Mouse (Mus musculus) neural tube, embryonic 15.5 days (tissue): Measurements from ENCODE around the gene Exosc7. TPM values are rescaled to one million over a fixed set of nuclear protein-coding genes. Genes with fewer than 3 reads are reported as not detected.
A peak's percentile ranks its signal among the peaks of the same experiment; 100 is the strongest.

Experiments used
- ATAC-seq: fragments of 200-750 bp; cut with Nextera tagmentation; 2 replicates; pipeline ENCODE4 v1.8.0; 2017; ENCODE audit warnings: mild to moderate bottlenecking, moderate TSS enrichment, moderate library complexity; ENCODE audit not compliant: low FRiP score
- H3K27ac ChIP-seq: fragments of 300-500 bp; sonication (generic); replicated peaks from 2 replicates; pipeline ENCODE4 v1.5.1; 2015; ENCODE audit warnings: mild to moderate bottlenecking, inconsistent platforms
- H3K27me3 ChIP-seq: fragments of 300-500 bp; sonication (generic); replicated peaks from 2 replicates; pipeline ENCODE4 v1.6.1; 2015; ENCODE audit warnings: inconsistent platforms
- H3K36me3 ChIP-seq: fragments of 300-500 bp; sonication (generic); 2 replicates; pipeline ENCODE4 v1.6.1; 2015; ENCODE audit warnings: inconsistent platforms
- H3K4me1 ChIP-seq: fragments of 300-500 bp; sonication (generic); 2 replicates; pipeline ENCODE4 v1.6.1; 2015; ENCODE audit warnings: inconsistent platforms
- H3K4me2 ChIP-seq: fragments of 300-500 bp; sonication (generic); 2 replicates; pipeline ENCODE4 v1.6.1; 2015; ENCODE audit warnings: inconsistent platforms, mild to moderate bottlenecking, moderate library complexity
- H3K4me3 ChIP-seq: fragments of 300-500 bp; sonication (generic); replicated peaks from 2 replicates; pipeline ENCODE4 v1.5.1; 2015; ENCODE audit warnings: mild to moderate bottlenecking, inconsistent platforms
- H3K9ac ChIP-seq: fragments of 300-500 bp; sonication (generic); replicated peaks from 2 replicates; pipeline ENCODE4 v1.6.1; 2015; ENCODE audit warnings: mild to moderate bottlenecking, inconsistent platforms
- H3K9me3 ChIP-seq: fragments of 300-500 bp; sonication (generic); replicated peaks from 2 replicates; pipeline ENCODE4 v1.6.1; 2016; ENCODE audit warnings: inconsistent platforms
- WGBS: fragments of 180-500 bp; shearing (Covaris S2); methylation state at CpG from one replicate; pipeline ENCODE4 v1.1.7; 2015; ENCODE audit warnings: mixed read lengths; 5-methylcytosine and 5-hydroxymethylcytosine counted together
- polyA plus RNA-seq: library from polyadenylated mRNA; unstranded; fragments of >200 nt; fragmentation: Nextera tagmentation; extraction: Ambion mirVana; gene quantifications from 2 replicates; pipeline ENCODE4 v1.2.1, GENCODE M21; 2015

The Exosc7 gene
- polyA plus RNA-seq, 1 experiment from 2014 or later = 77.1 TPM

DNA sequence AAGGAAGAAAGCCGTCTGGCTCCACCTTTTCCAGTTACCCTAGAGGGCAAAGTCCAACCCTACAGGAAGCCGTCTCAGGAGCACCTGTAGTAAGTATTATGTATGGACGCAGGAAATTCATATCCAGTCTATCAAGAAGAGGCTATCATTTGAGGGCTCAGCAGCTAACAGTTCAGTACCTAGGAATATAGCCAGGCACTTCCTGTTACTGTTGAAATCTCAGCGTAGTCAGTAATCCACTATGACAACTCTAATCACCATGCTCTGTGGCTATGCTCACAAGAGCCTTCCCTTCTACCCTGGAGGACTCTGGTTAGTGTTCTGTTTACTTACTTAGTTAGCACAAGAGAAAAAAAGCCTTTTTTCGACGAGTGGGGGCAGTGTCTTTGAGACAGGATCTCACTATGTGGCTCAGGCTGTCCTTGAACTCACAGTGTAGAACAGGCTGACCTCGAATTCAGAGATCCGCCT, 1.2 kb upstream of the Exosc7 start:
- no peak for ATAC-seq
- H3K27me3 ChIP-seq = no peaks in the 10 kb centered on the region
- H3K4me3 ChIP-seq = peak overlapping the region; percentile 94
- no peak overlapping the region for H3K27ac ChIP-seq
- H3K4me2 ChIP-seq = peak overlapping the region; percentile 91
- H3K4me1 ChIP-seq = peaks cover 30% of the 10 kb centered on the region
- peak overlapping the region; percentile 96 for H3K9ac ChIP-seq
- WGBS = 68% methylated on average over 8 of the region's 8 CpGs
- H3K36me3 ChIP-seq = peaks cover 14% of the 10 kb centered on the region
- H3K9me3 ChIP-seq = no peaks in the 10 kb centered on the region

DNA sequence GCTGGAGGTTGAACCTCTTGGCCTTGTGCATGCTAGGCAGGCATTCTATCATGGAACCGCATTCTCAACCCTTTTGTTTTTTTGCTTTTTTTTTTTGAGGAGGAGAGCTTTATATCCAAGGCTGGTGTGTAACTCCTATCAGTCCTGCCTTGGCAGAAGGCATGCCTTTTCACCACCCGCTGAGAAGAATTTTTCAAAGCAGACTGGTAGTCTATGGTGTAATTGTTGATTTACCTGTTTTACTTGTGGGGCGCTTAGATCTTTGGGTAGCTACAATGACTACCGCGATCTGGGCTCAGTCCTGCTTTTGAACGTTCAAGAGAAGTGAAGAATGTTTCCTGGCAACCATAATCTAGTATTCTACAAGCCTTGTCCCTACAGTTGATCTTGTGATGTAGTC, 916 bp downstream of the Exosc7 start:
- WGBS = 62% methylated on average over 6 of the region's 6 CpGs

DNA sequence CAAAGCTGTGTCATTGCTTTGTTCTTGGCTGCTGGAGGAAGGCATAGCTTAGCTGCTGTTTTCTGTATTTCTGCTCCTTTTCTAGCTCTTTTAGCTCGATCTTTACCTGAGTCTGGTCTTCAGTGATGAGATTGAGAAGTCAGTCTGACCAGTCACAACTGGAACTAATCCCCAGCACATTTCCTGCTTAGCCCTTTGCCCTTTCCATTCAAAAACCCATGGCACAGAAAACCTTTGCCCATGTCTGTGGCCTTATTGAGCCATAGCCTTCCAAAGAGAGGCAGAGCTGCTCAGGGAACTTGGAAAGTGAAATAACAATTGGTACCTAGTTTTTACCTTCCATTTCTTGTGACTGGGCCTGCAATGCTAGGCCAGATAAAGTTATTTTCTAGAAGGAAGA, 2.6 kb downstream of the Exosc7 start:
- H3K9ac ChIP-seq = no peak overlapping the region
- no peak overlapping the region for H3K27ac ChIP-seq
- no peak overlapping the region for H3K4me3 ChIP-seq
- no peak overlapping the region for H3K4me2 ChIP-seq
- peaks cover 35% of the 10 kb centered on the region for H3K36me3 ChIP-seq
- no peak for ATAC-seq
- H3K27me3 ChIP-seq = no peaks in the 10 kb centered on the region
- 96% methylated on average over 1 of the region's 1 CpGs for WGBS
- no peaks in the 10 kb centered on the region for H3K9me3 ChIP-seq
- H3K4me1 ChIP-seq = peaks cover 26% of the 10 kb centered on the region

More for the DNA sequence above, 916 bp downstream of the Exosc7 start:
- Histone ChIP-seq H3K27me3 (no peaks in the 10 kb centered on the region), H3K4me1 (peaks cover 30% of the 10 kb centered on the region), H3K4me2 (peak overlapping the region; percentile 91), H3K4me3 (peak overlapping the region; percentile 94), H3K36me3 (peaks cover 19% of the 10 kb centered on the region), H3K27ac (peak overlapping the region; percentile 97), H3K9ac (peak overlapping the region; percentile 96), H3K9me3 (no peaks in the 10 kb centered on the region)
- ATAC-seq = no peak

DNA sequence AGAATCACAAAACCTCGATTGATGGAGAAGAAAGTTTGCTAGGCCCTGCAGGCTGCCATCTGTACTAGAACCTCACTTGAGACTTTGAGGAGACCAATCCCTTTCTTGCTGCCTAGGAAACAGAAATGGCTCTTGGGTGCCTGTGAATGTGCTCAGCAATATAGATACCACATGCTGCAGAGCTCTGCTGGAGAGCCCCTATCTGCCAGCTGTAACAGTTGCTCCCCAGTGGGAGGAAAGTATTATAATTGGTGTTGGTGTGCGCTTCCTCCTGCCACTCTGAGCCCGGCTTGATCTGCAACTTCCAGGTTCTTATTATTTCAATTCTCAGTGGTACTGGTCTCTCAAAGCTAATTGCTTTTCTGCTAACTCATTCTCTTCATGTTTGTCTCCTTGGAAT, 10.0 kb downstream of the Exosc7 start:
- Histone ChIP-seq H3K36me3 (peaks cover 62% of the 10 kb centered on the region), H3K27ac (no peak overlapping the region), H3K4me2 (no peak overlapping the region), H3K4me3 (no peak overlapping the region), H3K9me3 (no peaks in the 10 kb centered on the region), H3K9ac (no peak overlapping the region), H3K4me1 (no peaks in the 10 kb centered on the region), H3K27me3 (no peaks in the 10 kb centered on the region)
- WGBS = 81% methylated on average over 3 of the region's 3 CpGs
- no peak for ATAC-seq

DNA sequence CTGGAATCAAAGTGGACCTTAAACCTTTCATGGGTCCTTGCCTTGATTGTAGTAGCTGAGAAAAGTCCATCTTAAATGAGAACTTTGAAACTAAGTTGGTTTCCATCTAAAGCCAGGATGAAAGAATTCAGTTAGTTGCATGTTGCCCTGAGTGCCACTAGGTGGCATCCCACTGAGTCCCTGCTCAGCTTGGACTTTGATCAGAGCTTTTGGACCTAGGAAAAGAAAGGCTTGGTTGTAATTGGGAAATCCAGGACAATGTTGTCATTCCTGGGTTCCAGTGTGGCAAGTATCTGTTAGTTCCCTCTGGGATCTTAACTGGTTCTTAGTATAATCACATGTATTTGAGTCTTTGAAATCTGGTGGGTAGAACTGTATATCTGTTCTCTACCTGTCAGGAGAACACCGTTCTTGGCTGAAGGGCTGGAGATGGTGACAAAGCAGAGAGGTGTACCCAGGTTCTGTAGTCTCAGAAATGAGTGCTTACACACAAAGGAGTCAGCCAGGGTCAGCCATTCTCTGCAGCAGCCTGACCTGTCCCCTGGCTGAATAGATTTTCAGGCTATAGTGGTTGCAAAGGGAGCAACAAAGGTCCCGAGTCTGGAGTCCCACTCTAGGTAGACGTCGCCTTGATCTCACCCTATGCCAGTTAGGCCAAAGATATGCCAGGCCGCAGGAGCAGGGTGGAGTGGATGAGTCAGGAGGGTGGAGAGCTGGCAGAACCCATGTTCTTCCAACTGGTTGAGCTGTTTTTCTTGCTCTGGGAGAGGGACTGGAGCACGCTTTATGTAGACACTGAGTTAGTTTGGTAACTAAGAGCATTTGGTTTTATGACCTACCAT, 10.8 kb downstream of the Exosc7 start:
- Histone ChIP-seq H3K9ac (no peak overlapping the region), H3K27me3 (no peaks in the 10 kb centered on the region), H3K4me2 (no peak overlapping the region), H3K4me3 (no peak overlapping the region), H3K9me3 (no peaks in the 10 kb centered on the region), H3K27ac (no peak overlapping the region), H3K36me3 (peaks cover 64% of the 10 kb centered on the region), H3K4me1 (no peaks in the 10 kb centered on the region)
- WGBS = 91% methylated on average over 6 of the region's 6 CpGs
- no peak for ATAC-seq

DNA sequence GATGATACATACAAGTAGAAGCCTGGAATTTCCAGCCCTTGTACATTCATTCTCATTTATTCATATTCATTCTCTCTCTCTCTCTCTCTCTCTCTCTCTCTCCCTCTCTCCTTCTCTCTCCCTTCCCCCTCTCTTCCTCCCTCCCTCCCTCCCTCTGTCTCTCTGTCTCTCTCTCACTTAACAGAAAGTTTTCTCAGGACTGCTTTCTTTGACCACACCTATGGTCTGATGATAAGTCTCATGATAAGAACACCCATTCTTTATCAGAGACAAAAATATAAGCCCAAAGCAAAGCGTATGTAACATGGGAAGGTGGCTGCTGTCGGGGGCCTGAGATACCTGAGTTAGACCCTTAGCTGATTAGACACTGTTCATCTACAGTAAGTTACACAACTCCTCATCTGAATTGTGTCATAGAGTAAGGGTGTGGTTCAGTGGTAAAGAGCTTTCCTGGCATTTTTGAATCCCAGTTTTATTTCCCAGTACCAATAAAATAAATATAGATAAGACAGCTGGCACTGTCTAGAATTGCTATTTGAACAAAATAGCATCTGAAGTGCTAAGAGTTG, 11.5 kb downstream of the Exosc7 start:
- Histone ChIP-seq H3K9me3 (no peaks in the 10 kb centered on the region), H3K27me3 (no peaks in the 10 kb centered on the region), H3K9ac (no peak overlapping the region), H3K27ac (no peak overlapping the region), H3K4me3 (no peak overlapping the region), H3K4me1 (no peaks in the 10 kb centered on the region), H3K36me3 (peaks cover 63% of the 10 kb centered on the region), H3K4me2 (no peak overlapping the region)
- no peak for ATAC-seq
- 98% methylated on average over 2 of the region's 2 CpGs for WGBS

DNA sequence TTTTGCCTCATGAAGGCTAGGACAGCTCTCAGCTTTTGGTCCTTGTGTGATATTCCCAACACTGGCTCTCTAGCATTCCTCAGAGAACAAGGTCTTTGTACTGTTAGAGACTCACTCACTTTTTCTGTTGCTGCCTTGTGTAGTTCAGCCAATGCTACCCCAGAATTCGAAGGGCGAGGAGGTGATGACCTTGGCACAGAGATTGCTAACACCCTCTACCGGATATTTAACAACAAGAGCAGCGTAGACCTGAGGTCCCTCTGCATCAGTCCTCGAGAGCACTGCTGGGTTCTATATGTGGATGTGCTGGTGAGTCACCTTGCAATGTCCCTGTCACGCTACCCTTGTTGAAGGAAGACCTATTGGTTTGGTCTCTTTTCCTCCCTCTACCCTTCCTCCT, 14.6 kb downstream of the Exosc7 start:
- ATAC-seq = no peak
- H3K27me3 ChIP-seq = no peaks in the 10 kb centered on the region
- H3K9ac ChIP-seq = no peak overlapping the region
- H3K4me2 ChIP-seq = no peak overlapping the region
- H3K4me1 ChIP-seq = no peaks in the 10 kb centered on the region
- H3K36me3 ChIP-seq = peaks cover 64% of the 10 kb centered on the region
- H3K4me3 ChIP-seq = no peak overlapping the region
- no peak overlapping the region for H3K27ac ChIP-seq
- WGBS = 98% methylated on average over 6 of the region's 6 CpGs
- no peaks in the 10 kb centered on the region for H3K9me3 ChIP-seq

DNA sequence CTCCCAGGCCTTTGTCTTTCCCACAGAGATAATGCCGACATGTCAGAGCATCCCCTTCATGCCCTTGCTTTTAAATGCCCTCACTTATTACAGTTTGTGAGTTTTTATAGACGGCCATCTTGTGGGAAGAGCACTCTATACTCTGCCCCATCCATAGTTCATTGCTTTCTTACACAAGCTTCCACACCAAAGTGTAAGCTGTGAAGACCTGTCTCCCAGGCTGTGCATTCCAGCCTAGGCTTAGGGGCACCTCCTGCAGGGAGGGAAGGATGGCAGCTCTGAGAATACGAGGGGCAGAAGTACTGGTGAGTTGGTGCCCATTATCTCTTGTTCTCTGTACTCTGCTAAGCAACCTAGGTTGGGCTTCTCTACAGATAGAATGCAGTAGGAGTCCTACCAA, 20.0 kb downstream of the Exosc7 start:
- Histone ChIP-seq H3K9ac (no peak overlapping the region), H3K27me3 (no peaks in the 10 kb centered on the region), H3K4me3 (no peak overlapping the region), H3K4me2 (no peak overlapping the region), H3K4me1 (0 out of 2 replicates have a peak, but pooled peaks cover 7% of the 10 kb centered on the region), H3K27ac (no peak overlapping the region), H3K9me3 (no peaks in the 10 kb centered on the region), H3K36me3 (peaks cover 92% of the 10 kb centered on the region)
- no peak for ATAC-seq
- 85% methylated on average over 3 of the region's 3 CpGs for WGBS

DNA sequence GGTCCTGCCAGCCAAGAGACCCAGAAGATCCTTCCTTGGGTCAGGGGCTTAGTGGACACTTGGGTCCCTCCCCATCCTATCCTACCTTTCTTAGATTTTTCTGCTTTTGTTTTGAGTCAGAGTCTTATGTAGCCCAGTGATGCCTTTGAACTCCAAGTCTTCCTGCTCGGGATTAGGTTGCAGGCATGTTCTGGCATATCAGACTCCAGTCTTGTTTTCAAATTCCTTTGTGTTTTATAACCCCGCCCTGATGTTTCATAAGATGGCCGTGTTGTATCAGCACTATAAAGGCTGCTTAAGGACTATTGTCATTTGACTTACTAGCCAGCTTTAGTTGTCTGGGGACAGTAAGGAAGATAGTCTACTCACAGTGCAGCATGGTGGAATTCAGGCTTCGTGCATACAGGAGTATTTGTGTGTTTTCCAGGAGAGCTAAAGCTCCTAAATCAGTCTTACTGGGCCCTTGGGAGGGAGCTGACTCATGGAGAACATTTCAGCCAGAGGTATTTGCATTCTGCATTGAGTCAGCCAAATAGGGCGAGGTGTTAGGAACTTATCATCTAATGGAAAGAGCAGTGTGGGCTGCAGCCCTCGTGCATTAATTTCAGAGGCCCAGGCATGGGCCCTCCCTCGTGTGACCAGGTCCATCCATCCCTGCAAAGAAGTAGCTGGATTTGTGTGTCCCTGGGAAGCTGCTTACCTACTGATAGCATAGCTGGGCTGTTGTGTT, 24.1 kb downstream of the Exosc7 start:
- Histone ChIP-seq H3K27ac (no peak overlapping the region), H3K9ac (no peak overlapping the region), H3K27me3 (no peaks in the 10 kb centered on the region), H3K9me3 (no peaks in the 10 kb centered on the region), H3K36me3 (peaks cover 75% of the 10 kb centered on the region), H3K4me3 (no peak overlapping the region), H3K4me1 (0 out of 2 replicates have a peak, but pooled peaks cover 10% of the 10 kb centered on the region), H3K4me2 (no peak overlapping the region)
- WGBS = 64% methylated on average over 7 of the region's 7 CpGs
- no peak for ATAC-seq

DNA sequence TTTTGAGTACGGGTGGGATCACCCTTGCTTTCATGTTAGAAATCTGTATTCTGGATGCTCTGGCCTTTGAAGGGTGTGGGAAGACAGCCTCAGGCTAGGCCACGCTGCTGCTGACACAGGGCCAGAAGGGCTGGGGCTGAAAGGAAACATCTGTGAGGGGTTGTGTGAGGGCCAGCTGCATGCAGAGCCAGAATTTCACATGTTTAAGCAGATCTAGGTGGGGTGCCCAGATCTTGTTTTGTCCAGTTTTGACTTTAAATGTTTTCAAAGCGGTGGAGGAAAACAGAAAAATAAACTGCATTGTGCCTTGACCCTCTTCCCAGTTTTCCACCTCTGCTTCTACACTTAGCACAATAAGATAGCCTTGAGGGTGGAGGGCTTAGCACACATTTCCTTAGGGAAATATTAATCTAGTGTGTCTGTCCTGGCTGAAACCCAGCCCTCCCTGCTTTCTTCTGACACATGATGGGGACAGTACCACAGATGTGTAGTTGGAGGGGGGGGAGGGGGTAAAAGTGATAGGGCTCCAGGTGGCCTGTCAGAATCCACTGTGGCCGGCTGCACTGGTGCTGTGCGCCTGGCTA, 26.0 kb downstream of the Exosc7 start:
- Histone ChIP-seq H3K27me3 (no peaks in the 10 kb centered on the region), H3K4me3 (no peak overlapping the region), H3K27ac (peak overlapping the region; percentile 58), H3K9me3 (0 out of 2 replicates have a peak, but pooled peaks cover 4% of the 10 kb centered on the region), H3K9ac (no peak overlapping the region), H3K4me2 (no peak overlapping the region), H3K4me1 (0 out of 2 replicates have a peak, but pooled peaks cover 10% of the 10 kb centered on the region), H3K36me3 (peaks cover 66% of the 10 kb centered on the region)
- no peak; the same call in 1 of the 2 replicates for ATAC-seq
- WGBS = 54% methylated on average over 5 of the region's 5 CpGs

DNA sequence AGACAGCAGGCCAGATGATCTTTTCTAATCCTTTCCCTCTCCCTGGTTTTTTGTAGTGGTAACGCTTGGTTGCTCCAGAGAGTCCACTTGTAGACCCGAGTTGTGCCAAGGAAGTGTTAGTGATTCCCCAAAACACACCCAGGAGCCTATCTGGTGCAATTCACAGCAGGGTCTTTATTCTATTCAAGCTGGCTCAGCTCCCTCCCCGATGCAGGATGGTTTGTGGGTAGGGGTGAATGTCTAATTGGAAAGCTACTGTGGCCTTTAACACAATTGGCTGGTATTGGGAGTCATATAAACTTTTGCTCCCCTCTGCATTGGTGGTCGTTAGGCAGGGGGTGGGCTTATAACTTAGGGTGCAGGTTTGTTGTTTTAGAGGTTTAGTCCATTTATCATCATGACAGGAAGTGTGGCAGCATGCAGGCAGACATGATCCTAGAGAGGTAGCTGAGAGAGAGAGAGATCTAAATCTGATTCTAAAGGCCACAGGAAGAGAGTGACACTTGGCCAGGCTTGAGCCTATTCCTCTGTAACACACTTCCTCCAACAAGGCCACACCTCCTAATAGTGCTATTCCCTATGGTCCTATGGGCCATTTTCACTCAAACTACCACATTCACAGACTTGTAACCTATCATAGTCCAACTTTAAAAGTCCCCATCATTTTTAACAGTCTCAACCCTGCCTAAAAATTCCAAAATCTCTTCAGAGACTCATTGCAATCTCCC, 27.0 kb downstream of the Exosc7 start:
- WGBS = 83% methylated on average over 4 of the region's 4 CpGs
- 0 out of 2 replicates have a peak, but pooled peaks cover 4% of the 10 kb centered on the region for H3K9me3 ChIP-seq
- peak overlapping the region; percentile 58 for H3K27ac ChIP-seq
- H3K9ac ChIP-seq = no peak overlapping the region
- no peak overlapping the region for H3K4me2 ChIP-seq
- peaks cover 58% of the 10 kb centered on the region for H3K36me3 ChIP-seq
- 0 out of 2 replicates have a peak, but pooled peaks cover 10% of the 10 kb centered on the region for H3K4me1 ChIP-seq
- no peak for ATAC-seq
- H3K4me3 ChIP-seq = no peak overlapping the region
- no peaks in the 10 kb centered on the region for H3K27me3 ChIP-seq
